Comparison of ENCODE assay signal across 16 mouse cellular contexts in genomic region chr5:103791741-103792140, GRCm38 (mm10).
"Had no signal": no experiment of that assay in that cellular context is flagged by ENCODE, and none has a peak within 500 bp of the region (broad histone marks: within the 10 kb centered on the region; RNA-seq: fewer than 3 reads in every experiment).

No protein-coding gene starts in this region.

- H3K27me3 ChIP-seq: limb, embryonic 12.5 days; limb, embryonic 15.5 days had no signal

- ATAC-seq: liver, postnatal 0 days; lung, postnatal 0 days; midbrain, embryonic 16.5 days had no signal

- H3K4me2 ChIP-seq: limb, embryonic 12.5 days; limb, embryonic 15.5 days; liver, embryonic 11.5 days; lung, embryonic 14.5 days; midbrain, embryonic 12.5 days had no signal

- H3K9me3 ChIP-seq: limb, embryonic 12.5 days; limb, embryonic 15.5 days; midbrain, embryonic 12.5 days had no signal

- H3K9ac ChIP-seq: limb, embryonic 12.5 days; limb, embryonic 15.5 days; liver, embryonic 14.5 days; liver, postnatal 0 days; lung, embryonic 14.5 days; midbrain, embryonic 12.5 days had no signal

- H3K4me3 ChIP-seq: layer of hippocampus, adult 2 months; limb, embryonic 12.5 days; limb, embryonic 15.5 days; midbrain, embryonic 12.5 days had no signal

- DNase-seq: kidney, adult 2 months; layer of hippocampus, adult 9-11 months; liver, postnatal 0 days; lung, embryonic 14.5 days; thymus, adult 2 months; thymus, postnatal 14 days had no signal

- H3K27ac ChIP-seq: kidney, postnatal 0 days; layer of hippocampus, adult 2 months; limb, embryonic 12.5 days; limb, embryonic 15.5 days; liver, embryonic 14.5 days; macrophage; midbrain, embryonic 12.5 days had no signal

- H3K36me3 ChIP-seq: limb, embryonic 15.5 days; midbrain, embryonic 12.5 days had no signal
